Mouse (Mus musculus) midbrain, postnatal 0 days (tissue): ENCODE data around the gene Ankrd27. TPM values are rescaled to one million over a fixed set of nuclear protein-coding genes. Genes with fewer than 3 reads are reported as not detected.
A peak's percentile ranks its signal among the peaks of the same experiment; 100 is the strongest.

Source experiments
- ATAC-seq: fragments of 200-750 bp; cut with Nextera tagmentation; 2 replicates; pipeline ENCODE4 v1.8.0; 2017; ENCODE audit warnings: moderate number of reproducible peaks, mild to moderate bottlenecking, moderate TSS enrichment, moderate library complexity; ENCODE audit not compliant: low FRiP score
- DNase-seq: peaks from one replicate; pipeline ENCODE4 v3.0.0-alpha.2; 2015; ENCODE audit warnings: low spot score
- H3K27ac ChIP-seq: fragments of 300-500 bp; sonication (generic); 2 replicates; pipeline ENCODE4 v1.5.1; 2014; ENCODE audit warnings: low read depth, mild to moderate bottlenecking, low read length, mixed read lengths
- H3K27me3 ChIP-seq: fragments of 300-500 bp; sonication (generic); 2 replicates; pipeline ENCODE4 v1.6.1; 2014; ENCODE audit warnings: low read length, control low read depth, mixed read lengths; ENCODE audit not compliant: insufficient read depth
- H3K36me3 ChIP-seq: fragments of 300-500 bp; sonication (generic); 2 replicates; pipeline ENCODE4 v1.6.1; 2014; ENCODE audit warnings: low read length, control low read depth, mixed read lengths; ENCODE audit not compliant: insufficient read depth
- H3K4me1 ChIP-seq: fragments of 300-500 bp; sonication (generic); 2 replicates; pipeline ENCODE4 v1.6.1; 2014; ENCODE audit warnings: mild to moderate bottlenecking, control low read depth, antibody characterized with exemption, low read length, mixed read lengths; ENCODE audit not compliant: insufficient read depth
- H3K4me2 ChIP-seq: fragments of 300-500 bp; sonication (generic); 2 replicates; pipeline ENCODE4 v1.6.1; 2014; ENCODE audit warnings: low read depth, mild to moderate bottlenecking, low read length, mixed read lengths; ENCODE audit not compliant: poor library complexity, severe bottlenecking
- H3K4me3 ChIP-seq: fragments of 300-500 bp; sonication (generic); 2 replicates; pipeline ENCODE4 v1.5.1; 2014; ENCODE audit warnings: low read depth, mild to moderate bottlenecking, low read length, moderate library complexity
- H3K9ac ChIP-seq: fragments of 300-500 bp; sonication (generic); replicated peaks from 2 replicates; pipeline ENCODE4 v1.6.1; 2014; ENCODE audit warnings: mild to moderate bottlenecking, low read length, moderate library complexity, mixed read lengths; ENCODE audit not compliant: poor library complexity, severe bottlenecking
- H3K9me3 ChIP-seq: fragments of 300-500 bp; sonication (generic); 2 replicates; pipeline ENCODE4 v1.6.1; 2016; ENCODE audit warnings: low read length, control low read depth
- CTCF ChIP-seq: IDR thresholded peaks from 2 replicates; pipeline ENCODE4 v1.5.1; 2016; ENCODE audit warnings: antibody characterized with exemption, mild to moderate bottlenecking
- WGBS: fragments of 180-500 bp; shearing (Covaris S2); extraction: QIAGEN DNeasy Blood & Tissue Kit; methylation state at CpG from one replicate; pipeline ENCODE4 v1.1.7; 2014; 5-methylcytosine and 5-hydroxymethylcytosine counted together
- polyA plus RNA-seq: library from polyadenylated mRNA; unstranded; fragments of >200 nt; fragmentation: Nextera tagmentation; extraction: Ambion mirVana; gene quantifications from 2 replicates; pipeline ENCODE4 v1.2.1, GENCODE M21; 2015
- total RNA-seq: library from RNA; depleted of rRNA; stranded (reverse); fragments of >200 nt; gene quantifications from 2 replicates; pipeline ENCODE4 v1.2.3, GENCODE M21; 2014

The Ankrd27 gene
- total and polyA plus RNA-seq, 2 experiments from 2014 or later = 11.9 to 17.9 TPM

- Histone ChIP-seq H3K4me1 (no peaks in the 10 kb centered on the region), H3K4me2 (no peak overlapping the region), H3K27ac (no peak overlapping the region), H3K4me3 (no peak overlapping the region), H3K27me3 (no peaks in the 10 kb centered on the region), H3K9ac (no peak overlapping the region), H3K9me3 (no peaks in the 10 kb centered on the region), H3K36me3 (no peaks in the 10 kb centered on the region)
- peak; percentile 70 for TF ChIP-seq CTCF
- DNase-seq = no peak
- ATAC-seq = no peak
- WGBS = 62% methylated on average over 3 of the region's 3 CpGs
Measured at GRCm38 (mm10) chr7:35659173-35659572, 73.1 kb downstream of the Ankrd27 start.

DNA sequence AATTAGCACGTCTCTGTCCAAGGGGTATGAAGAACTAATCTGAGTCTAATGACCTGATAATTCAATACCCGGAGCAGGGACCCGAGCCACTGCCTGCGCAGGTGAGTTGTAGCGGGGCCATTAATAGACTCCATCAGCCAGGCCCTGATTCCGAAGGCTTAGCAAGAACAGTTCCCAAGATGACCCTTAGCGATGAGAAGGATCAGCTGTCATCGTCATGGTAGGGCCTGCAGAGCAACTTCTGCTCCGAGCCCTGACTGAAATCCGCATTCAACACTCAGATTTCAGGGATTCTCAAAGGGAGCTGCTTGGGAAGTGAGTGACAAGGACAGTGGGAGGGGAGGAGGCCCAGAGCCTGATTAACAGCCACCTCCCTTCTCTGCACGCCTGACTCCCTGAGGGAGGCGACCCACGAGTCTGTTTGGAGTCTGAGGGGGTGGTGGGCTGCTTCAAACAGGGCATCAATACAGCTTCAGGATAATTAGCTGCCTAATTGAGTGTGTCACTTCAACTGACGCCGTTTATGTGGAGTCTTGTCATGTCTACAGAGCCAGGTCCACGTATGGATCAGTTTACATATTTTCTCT lies 77.8 kb downstream of the Ankrd27 start:
- WGBS = 42% methylated on average over 16 of the region's 16 CpGs
- TF ChIP-seq CTCF = no peak
- Histone ChIP-seq H3K4me3 (no peak overlapping the region), H3K27ac (no peak overlapping the region), H3K4me2 (no peak overlapping the region), H3K27me3 (no peaks in the 10 kb centered on the region), H3K36me3 (no peaks in the 10 kb centered on the region), H3K9ac (no peak overlapping the region), H3K9me3 (no peaks in the 10 kb centered on the region), H3K4me1 (peaks cover 7% of the 10 kb centered on the region)
- DNase-seq (no peak), ATAC-seq (no peak)

GRCm38 (mm10) chr7:35668066-35669041 lies 82.3 kb downstream of the Ankrd27 start:
- DNase-seq = peak; percentile 91
- ATAC-seq = peak; percentile 81
- no peaks in the 10 kb centered on the region for H3K9me3 ChIP-seq
- no peak overlapping the region for H3K4me3 ChIP-seq
- H3K27me3 ChIP-seq = no peaks in the 10 kb centered on the region
- no peak for TF ChIP-seq CTCF
- no peak overlapping the region for H3K4me2 ChIP-seq
- H3K4me1 ChIP-seq = peaks cover 7% of the 10 kb centered on the region
- H3K9ac ChIP-seq = no peak overlapping the region
- WGBS = 13% methylated on average over 18 of the region's 18 CpGs
- H3K27ac ChIP-seq = peak overlapping the region; percentile 77
- H3K36me3 ChIP-seq = no peaks in the 10 kb centered on the region

- Histone ChIP-seq H3K27me3 (no peaks in the 10 kb centered on the region), H3K4me3 (no peak overlapping the region), H3K4me2 (no peak overlapping the region), H3K4me1 (no peaks in the 10 kb centered on the region), H3K27ac (no peak overlapping the region), H3K9ac (no peak overlapping the region), H3K9me3 (no peaks in the 10 kb centered on the region), H3K36me3 (no peaks in the 10 kb centered on the region)
- TF ChIP-seq CTCF = no peak
- 74% methylated on average over 4 of the region's 4 CpGs for WGBS
- DNase-seq (no peak), ATAC-seq (no peak)
Measured at GRCm38 (mm10) chr7:35678976-35679375, 92.9 kb downstream of the Ankrd27 start.

DNA sequence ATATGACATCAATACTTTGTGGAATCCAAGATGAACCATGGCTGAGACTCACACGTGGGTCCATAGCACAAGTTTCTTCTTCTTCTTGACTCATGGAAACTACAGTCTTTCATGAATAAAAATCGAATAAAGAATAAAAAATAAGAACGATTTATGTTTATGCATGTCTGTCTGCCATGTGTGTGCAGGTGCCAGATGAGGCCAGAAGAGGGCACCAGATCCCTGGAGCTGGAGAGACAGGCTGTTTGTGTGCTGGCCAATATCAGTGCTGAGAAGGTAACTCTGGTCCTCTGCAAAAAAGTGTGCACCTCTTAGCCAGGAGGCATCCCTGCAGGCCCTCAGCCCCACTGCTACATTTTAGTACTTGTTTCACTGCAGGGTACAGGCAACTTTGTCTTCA lies 95.5 kb downstream of the Ankrd27 start:
- Histone ChIP-seq H3K27me3 (no peaks in the 10 kb centered on the region), H3K4me2 (no peak overlapping the region), H3K9me3 (no peaks in the 10 kb centered on the region), H3K36me3 (no peaks in the 10 kb centered on the region), H3K4me3 (no peak overlapping the region), H3K27ac (no peak overlapping the region), H3K4me1 (no peaks in the 10 kb centered on the region), H3K9ac (no peak overlapping the region)
- TF ChIP-seq CTCF = peak; percentile 58
- WGBS = 82% methylated on average over 3 of the region's 3 CpGs
- ATAC-seq (no peak), DNase-seq (no peak)
